Mouse (Mus musculus) stomach, postnatal 0 days (tissue): ENCODE data around the gene Efnb3.

ENCODE experiments used
- CTCF ChIP-seq: IDR thresholded peaks from 2 replicates; pipeline ENCODE4 v1.5.1; 2016; ENCODE audit warnings: antibody characterized with exemption, low read depth, mild to moderate bottlenecking, moderate library complexity
- EP300 ChIP-seq: optimal IDR thresholded peaks from 2 replicates; pipeline ENCODE3; 2016; ENCODE audit warnings: antibody characterized with exemption

DNA sequence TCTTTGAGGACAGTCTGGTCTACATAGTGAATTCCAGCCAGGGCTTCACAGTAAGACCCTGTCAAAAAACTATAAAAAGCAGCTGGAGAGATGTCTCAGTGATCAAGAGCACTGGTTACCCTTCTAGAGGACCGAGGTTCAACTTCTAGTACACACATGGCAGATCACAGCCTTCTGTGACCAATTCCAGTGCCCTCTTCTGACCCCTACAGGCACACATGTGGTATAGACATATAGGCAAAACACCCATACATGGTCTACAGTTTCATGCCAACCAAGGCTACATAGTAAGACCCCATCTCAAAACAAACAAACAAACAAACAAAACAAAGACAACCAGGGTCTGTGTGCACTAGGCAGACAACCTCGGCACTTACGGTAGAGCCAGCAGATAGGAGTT lies 15.2 kb upstream of the Efnb3 start:
- peak; percentile 76 for TF ChIP-seq CTCF
- no peak for TF ChIP-seq EP300
